Mouse (Mus musculus) liver, postnatal 0 days (tissue): Measurements from ENCODE around the gene Coro1c.

Experiments
- CTCF ChIP-seq: sonication (generic); IDR thresholded peaks from 2 replicates; pipeline ENCODE4 v1.5.1; 2016; ENCODE audit warnings: antibody characterized with exemption, low read depth
- EP300 ChIP-seq: IDR thresholded peaks from 2 replicates; pipeline ENCODE4 v1.6.1; 2016; ENCODE audit warnings: antibody characterized with exemption, low read depth, mild to moderate bottlenecking

DNA sequence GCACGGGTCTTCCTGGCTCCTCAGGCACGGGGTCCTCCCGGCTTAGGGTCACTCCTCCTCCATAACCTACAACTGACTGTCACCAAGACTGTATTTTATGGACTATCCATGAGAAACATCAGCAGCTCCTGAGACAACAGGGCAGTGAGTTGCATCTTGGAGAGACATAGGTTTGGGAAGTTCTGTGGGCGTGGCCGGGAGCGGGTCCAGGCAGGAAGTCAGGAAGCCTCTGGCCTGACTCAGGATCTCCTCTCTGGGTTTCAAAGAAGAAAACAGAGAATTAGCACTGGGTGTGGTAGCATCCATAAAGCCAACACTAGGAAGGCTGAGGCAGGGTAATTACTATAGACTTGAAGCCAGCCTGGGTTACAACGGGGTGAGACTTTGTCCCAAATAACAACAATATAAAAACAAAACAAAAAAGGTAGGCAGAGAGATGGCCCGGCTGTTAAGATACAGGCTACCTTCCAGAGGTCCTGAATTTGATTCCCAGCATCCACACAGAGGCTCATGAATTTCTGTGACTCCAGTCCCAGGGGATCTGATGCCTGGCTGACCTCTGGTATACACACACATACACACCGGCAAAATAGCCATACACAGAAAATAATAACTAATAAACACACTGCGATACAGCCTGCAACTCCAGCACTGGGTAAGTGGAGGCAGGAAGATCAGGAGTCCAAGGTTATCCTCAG lies 21.5 kb upstream of the Coro1c start:
- TF ChIP-seq CTCF (no peak), EP300 (no peak)
